Mouse (Mus musculus): Measurements from ENCODE around the gene Tnks2. TPM values are rescaled to one million over a fixed set of nuclear protein-coding genes. Genes with fewer than 3 reads are reported as not detected.
A peak's percentile ranks its signal among the peaks of the same experiment; 100 is the strongest.

Tnks2 gene
- polyA plus RNA-seq, 1 experiment from 2014 or later = 40.7 TPM

DNA sequence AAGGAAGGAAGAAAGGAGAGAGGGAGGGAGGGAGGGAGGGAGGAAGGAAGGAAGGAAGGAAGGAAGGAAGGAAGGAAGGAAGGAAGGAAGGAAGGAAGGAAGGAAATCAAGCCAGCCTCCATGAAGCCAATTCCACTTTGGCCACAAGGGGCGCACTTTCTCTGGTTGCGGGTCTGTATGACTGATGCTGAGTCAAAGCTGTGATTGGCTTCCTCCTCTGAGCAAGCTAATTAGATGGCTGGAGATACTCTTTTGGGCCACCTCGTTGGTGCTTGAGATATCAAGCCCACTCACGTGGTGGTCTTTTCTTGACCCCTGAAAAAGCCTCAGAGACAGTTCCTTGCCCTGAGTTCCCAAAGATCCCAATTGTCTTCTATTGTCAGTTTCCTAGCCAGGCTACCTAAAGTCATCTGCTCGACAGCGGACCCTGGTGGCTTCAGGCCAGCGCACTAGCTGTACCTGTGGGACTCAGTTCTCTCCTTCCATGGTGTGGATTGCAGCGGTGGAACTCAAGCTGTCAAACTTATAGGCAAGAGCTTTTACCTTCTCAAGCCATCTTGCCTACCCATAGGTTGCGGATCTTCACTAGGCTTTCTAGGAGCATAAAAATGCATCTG, 75.8 kb downstream of the Tnks2 start:
- Histone ChIP-seq H3K27ac (no peak overlapping the region), H3K4me3 (replicated peaks) (no peak overlapping the region), H3K4me1 (replicated peaks) (no peaks in the 10 kb centered on the region), H3K9ac (no peak overlapping the region), H3K36me3 (no peaks in the 10 kb centered on the region), H3K4me2 (replicated peaks) (no peak overlapping the region), H3K9me3 (no peaks in the 10 kb centered on the region), H3K27me3 (replicated peaks) (no peaks in the 10 kb centered on the region)
- peak; percentile 65; the same call in 1 of the 2 replicates for ATAC-seq
- WGBS = 24% methylated on average over 9 of the region's 9 CpGs

DNA sequence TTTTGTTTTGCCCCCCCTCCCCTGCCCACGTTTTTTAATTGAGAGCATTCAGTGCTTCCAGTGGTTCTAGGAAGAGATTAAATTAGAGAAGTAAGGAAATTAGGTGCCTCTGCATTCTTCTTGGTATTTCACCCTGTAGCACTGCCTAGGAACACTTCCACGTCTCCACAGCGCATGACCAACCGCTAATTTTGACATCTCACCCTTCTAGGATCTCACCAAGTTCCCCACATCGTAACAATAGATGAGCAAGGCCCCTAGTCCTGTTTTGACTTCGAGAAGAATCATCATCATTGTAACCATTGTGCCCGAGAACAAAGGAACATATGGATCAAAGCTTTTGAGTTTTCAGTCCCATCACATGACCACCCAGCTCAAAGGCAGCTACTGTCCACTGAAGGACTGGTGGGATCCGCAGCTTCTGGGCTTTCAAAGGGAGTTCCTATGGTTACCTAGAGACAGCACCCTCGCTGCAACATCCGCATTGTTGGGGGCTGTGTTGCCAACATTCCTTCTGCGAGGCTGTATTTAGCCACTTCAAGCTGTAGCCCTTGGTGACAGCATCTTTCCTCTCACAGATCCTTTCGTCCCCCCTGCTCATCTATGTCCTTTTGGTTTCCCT, 76.5 kb downstream of the Tnks2 start:
- Histone ChIP-seq H3K9ac (no peak overlapping the region), H3K4me3 (replicated peaks) (no peak overlapping the region), H3K36me3 (no peaks in the 10 kb centered on the region), H3K9me3 (no peaks in the 10 kb centered on the region), H3K4me1 (replicated peaks) (no peaks in the 10 kb centered on the region), H3K4me2 (replicated peaks) (no peak overlapping the region), H3K27ac (no peak overlapping the region), H3K27me3 (replicated peaks) (no peaks in the 10 kb centered on the region)
- ATAC-seq = no peak
- WGBS = 46% methylated on average over 12 of the region's 12 CpGs

- no peaks in the 10 kb centered on the region for H3K36me3 ChIP-seq
- WGBS = 70% methylated on average over 7 of the region's 7 CpGs
- ATAC-seq = no peak
- H3K4me1 ChIP-seq (replicated peaks) = no peaks in the 10 kb centered on the region
- no peak overlapping the region for H3K27ac ChIP-seq
- no peaks in the 10 kb centered on the region for H3K9me3 ChIP-seq
- H3K4me2 ChIP-seq (replicated peaks) = no peak overlapping the region
- H3K4me3 ChIP-seq (replicated peaks) = no peak overlapping the region
- H3K9ac ChIP-seq = no peak overlapping the region
- no peaks in the 10 kb centered on the region for H3K27me3 ChIP-seq (replicated peaks)
These were observed 79.0 kb downstream of the Tnks2 start for GRCm38 (mm10) chr19:36913064-36913463.

- H3K9me3 ChIP-seq = no peaks in the 10 kb centered on the region
- no peak for ATAC-seq
- no peaks in the 10 kb centered on the region for H3K36me3 ChIP-seq
- peaks cover 2% of the 10 kb centered on the region; the same call in 1 of the 2 replicates for H3K4me1 ChIP-seq (replicated peaks)
- H3K27me3 ChIP-seq (replicated peaks) = no peaks in the 10 kb centered on the region
- H3K4me3 ChIP-seq (replicated peaks) = no peak overlapping the region
- WGBS = 77% methylated on average over 4 of the region's 4 CpGs
- no peak overlapping the region for H3K27ac ChIP-seq
- no peak overlapping the region for H3K4me2 ChIP-seq (replicated peaks)
- H3K9ac ChIP-seq = no peak overlapping the region
These were observed 82.2 kb downstream of the Tnks2 start for GRCm38 (mm10) chr19:36916206-36916605.

DNA sequence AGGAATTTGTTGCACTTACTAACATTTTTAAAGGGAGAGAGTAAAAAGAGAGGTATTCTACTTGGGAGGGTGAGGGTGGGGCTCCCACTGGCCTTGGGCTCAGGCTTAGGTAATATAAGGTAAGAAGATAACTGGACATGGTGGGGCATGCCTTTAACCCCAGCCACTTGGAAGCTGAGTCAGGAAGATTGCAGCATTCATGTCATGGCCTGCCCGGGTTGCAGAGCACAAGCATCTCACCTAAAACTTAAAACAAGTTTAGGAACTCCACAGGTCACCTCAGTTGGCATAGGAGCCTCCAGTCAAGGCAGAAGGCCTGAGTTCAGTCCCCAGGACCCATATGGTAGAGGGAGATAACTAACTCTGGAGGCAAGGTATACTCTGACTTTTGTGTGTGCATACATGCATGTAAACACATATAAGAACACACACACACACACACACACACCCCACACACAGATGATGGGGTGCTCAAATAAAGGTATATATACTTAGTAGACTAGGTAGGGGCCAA, 82.9 kb downstream of the Tnks2 start:
- no peak for ATAC-seq
- H3K4me1 ChIP-seq (replicated peaks) = peaks cover 2% of the 10 kb centered on the region; the same call in 1 of the 2 replicates
- no peaks in the 10 kb centered on the region for H3K27me3 ChIP-seq (replicated peaks)
- WGBS = 79% methylated on average over 1 of the region's 1 CpGs
- H3K4me3 ChIP-seq (replicated peaks) = no peak overlapping the region
- no peaks in the 10 kb centered on the region for H3K36me3 ChIP-seq
- no peak overlapping the region for H3K27ac ChIP-seq
- H3K4me2 ChIP-seq (replicated peaks) = no peak overlapping the region
- no peak overlapping the region for H3K9ac ChIP-seq
- H3K9me3 ChIP-seq = no peaks in the 10 kb centered on the region

DNA sequence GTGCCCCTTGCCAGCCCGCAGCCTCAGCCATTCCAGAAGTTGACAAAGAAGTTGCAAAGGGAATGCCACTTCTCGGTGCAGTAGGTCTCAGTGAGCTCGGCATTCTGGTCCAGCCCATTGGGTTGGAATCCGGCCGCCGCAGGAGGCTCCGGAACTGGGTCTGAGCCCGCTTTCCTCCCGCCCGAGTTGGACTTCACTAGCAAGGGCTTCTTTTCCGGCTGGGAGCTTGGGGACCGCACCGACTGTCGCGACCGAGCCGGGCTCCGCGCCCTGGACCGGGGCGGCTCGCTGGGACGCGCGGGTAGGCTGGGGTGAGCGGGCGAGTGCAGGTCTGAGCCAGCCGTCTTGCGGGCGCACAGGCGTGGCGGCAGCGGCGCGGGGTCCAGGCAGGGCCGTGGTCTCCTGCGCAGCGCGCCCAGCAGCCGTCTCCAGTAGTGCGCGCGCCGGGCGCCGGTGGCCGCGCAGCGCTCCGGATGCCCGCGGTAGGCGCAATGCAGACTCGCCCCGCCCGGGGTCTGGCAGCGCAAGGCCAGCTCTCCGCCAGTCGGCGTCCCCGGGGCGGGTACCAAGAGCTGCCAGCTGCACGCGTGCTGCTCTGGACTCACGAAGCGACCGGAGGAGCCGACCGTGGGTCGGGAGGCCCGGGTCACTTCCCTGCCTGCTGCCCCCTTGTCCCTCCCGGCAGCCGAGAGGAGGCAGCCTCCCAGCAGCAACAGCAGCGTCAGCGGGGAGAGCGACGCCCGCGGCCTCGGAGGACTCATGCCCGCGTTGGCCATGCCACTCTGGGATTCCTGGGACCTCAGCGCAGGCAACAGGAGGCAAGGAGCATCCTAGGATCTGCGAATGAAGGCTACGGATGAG, 84.6 kb downstream of the Tnks2 start:
- Histone ChIP-seq H3K27me3 (replicated peaks) (no peaks in the 10 kb centered on the region), H3K9me3 (no peaks in the 10 kb centered on the region), H3K27ac (peak overlapping the region; percentile 91), H3K9ac (peak overlapping the region; percentile 69), H3K4me3 (replicated peaks) (peak overlapping the region; percentile 82), H3K36me3 (no peaks in the 10 kb centered on the region), H3K4me2 (replicated peaks) (peak overlapping the region; percentile 81), H3K4me1 (replicated peaks) (peaks cover 2% of the 10 kb centered on the region; the same call in 1 of the 2 replicates)
- WGBS = under 1% methylated on average over 85 of the region's 85 CpGs
- peak; percentile 94 for ATAC-seq

DNA sequence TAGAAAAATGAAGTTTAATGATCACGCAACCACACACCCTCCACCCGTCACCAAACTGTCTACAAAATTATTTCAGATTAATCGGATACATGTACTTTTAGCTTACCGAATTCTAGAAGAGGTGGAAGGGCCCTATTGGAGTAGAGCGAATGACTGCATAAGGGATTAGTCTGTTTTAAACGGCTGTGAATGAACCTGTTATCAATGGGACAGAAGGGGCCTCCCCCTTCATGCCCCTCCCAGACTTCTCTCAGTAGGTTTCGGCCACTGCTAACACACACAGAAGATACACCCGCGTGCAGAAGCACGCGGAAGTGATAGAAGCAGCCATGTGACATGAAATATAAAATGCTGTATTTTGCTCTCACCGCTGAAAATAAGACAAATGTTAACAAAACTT, 85.4 kb downstream of the Tnks2 start, which contains the start of gene Fgfbp3:
Gene Fgfbp3, minus strand, starts transcription at position 150 of the 400 bp plus-strand sequence.
- Histone ChIP-seq H3K4me1 (replicated peaks) (peaks cover 2% of the 10 kb centered on the region; the same call in 1 of the 2 replicates), H3K4me3 (replicated peaks) (peak within 1 kb of the TSS; percentile 82), H3K27me3 (replicated peaks) (no peaks in the 10 kb centered on the region), H3K9ac (peak within 1 kb of the TSS; percentile 69), H3K27ac (peak within 1 kb of the TSS; percentile 91), H3K4me2 (replicated peaks) (peak within 1 kb of the TSS; percentile 81), H3K9me3 (no peaks in the 10 kb centered on the region), H3K36me3 (no peaks in the 10 kb centered on the region)
- 8% methylated on average over 12 of the region's 12 CpGs for WGBS
- peak; percentile 58 for ATAC-seq

DNA sequence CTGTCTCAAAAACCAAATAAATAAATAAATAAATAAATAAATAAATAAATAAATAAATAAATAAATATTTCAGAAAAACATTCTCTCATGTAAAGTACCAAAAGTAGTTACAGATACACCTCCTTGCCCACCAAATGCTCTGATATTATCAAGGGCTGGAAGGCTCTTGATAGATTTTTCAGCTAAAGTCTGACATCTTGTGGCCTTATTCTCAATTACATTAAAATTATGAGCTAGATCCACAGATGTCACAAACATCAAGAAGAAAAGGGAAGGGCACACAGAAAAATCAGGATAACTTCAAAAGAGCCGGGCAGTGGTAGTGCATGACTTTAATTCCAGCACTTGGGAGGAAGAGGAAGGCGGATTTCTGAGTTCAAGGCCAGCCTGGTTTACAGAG, 88.0 kb downstream of the Tnks2 start:
- Histone ChIP-seq H3K4me2 (replicated peaks) (no peak overlapping the region), H3K36me3 (no peaks in the 10 kb centered on the region), H3K4me3 (replicated peaks) (no peak overlapping the region), H3K9ac (no peak overlapping the region), H3K27ac (no peak overlapping the region), H3K27me3 (replicated peaks) (no peaks in the 10 kb centered on the region), H3K4me1 (replicated peaks) (peaks cover 2% of the 10 kb centered on the region; the same call in 1 of the 2 replicates), H3K9me3 (no peaks in the 10 kb centered on the region)
- no peak for ATAC-seq
- WGBS = 34% methylated on average over 2 of the region's 2 CpGs

DNA sequence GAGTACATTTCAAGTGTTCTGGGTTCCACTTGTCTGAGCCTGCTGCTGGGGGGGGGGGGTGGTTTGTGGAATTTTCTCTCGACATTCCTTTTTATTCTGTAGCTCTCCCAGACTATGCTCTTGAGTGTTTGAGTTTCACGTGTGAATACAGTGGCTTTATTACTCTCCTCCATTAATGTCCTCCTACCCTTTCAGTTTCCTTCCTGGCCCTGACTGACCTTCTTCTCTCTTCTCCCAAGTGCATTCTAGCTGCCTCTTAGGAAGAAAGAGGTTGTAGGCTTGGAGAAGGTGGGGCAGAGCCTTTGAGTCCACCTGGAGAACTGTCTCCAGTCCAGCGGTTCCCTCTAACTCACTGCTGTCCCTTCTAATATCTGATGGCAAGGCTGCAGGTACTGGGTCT, 88.9 kb downstream of the Tnks2 start:
- WGBS = 60% methylated on average over 3 of the region's 3 CpGs
- Histone ChIP-seq H3K9ac (no peak overlapping the region), H3K4me2 (replicated peaks) (no peak overlapping the region), H3K27ac (no peak overlapping the region), H3K4me1 (replicated peaks) (peaks cover 4% of the 10 kb centered on the region; the same call in 1 of the 2 replicates), H3K36me3 (no peaks in the 10 kb centered on the region), H3K27me3 (replicated peaks) (no peaks in the 10 kb centered on the region), H3K9me3 (no peaks in the 10 kb centered on the region), H3K4me3 (replicated peaks) (no peak overlapping the region)
- no peak for ATAC-seq

GRCm38 (mm10) chr19:36925671-36926552, 91.9 kb downstream of the Tnks2 start, which contains the start of gene Btaf1:
Gene Btaf1, plus strand, starts transcription at chr19:36926079.
- under 1% methylated on average over 96 of the region's 98 CpGs for WGBS
- H3K9me3 ChIP-seq = no peaks in the 10 kb centered on the region

DNA sequence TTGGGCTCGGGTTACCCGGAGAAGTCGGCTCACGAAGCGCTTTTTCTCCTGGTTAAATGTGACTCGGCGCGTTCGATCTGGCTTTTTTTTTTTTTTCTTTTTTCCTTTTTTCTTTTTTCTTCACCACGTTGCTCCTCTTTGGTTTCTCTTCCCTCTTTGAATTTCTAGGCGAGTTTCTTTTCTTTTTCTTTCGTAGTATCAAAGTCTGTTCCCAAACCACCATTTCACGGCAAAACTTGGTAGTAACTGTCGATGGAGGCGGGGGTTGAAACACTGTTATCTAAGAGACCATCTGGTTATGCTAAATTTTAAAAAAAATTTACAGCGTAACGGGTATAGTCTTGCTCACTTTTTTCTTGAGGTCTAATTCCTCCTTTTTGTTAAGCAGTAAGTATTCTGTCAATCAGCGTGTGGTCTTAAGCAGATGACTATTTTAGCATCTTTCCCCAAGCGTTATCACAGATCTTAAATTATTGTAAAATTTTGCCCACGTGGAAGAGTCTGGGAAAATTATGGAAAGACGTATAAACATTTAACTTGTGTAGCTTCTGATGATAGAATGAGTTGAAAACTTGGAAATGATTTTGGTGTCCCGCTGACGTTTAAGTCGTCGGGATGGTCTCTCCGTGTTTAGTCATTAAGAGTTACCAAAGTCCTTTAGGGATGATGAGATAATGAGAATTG, 92.7 kb downstream of the Tnks2 start:
- no peaks in the 10 kb centered on the region for H3K9me3 ChIP-seq
- 1% methylated on average over 26 of the region's 26 CpGs for WGBS
- H3K27me3 ChIP-seq (replicated peaks) = no peaks in the 10 kb centered on the region
- H3K4me2 ChIP-seq (replicated peaks) = peak overlapping the region; percentile 73
- H3K27ac ChIP-seq = peak overlapping the region; percentile 93
- H3K36me3 ChIP-seq = no peaks in the 10 kb centered on the region
- ATAC-seq = no peak
- H3K4me1 ChIP-seq (replicated peaks) = 0 out of 2 replicates have a peak, but pooled peaks cover 2% of the 10 kb centered on the region
- H3K4me3 ChIP-seq (replicated peaks) = peak overlapping the region; percentile 93
- H3K9ac ChIP-seq = peak overlapping the region; percentile 93

More at GRCm38 (mm10) chr19:36925671-36926552, 91.9 kb downstream of the Tnks2 start, which contains the start of gene Btaf1:
- peak within 1 kb of the TSS; percentile 93 for H3K9ac ChIP-seq
- no peaks in the 10 kb centered on the region for H3K27me3 ChIP-seq (replicated peaks)
- H3K36me3 ChIP-seq = no peaks in the 10 kb centered on the region
- peak within 1 kb of the TSS; percentile 73 for H3K4me2 ChIP-seq (replicated peaks)
- peak within 1 kb of the TSS; percentile 93 for H3K27ac ChIP-seq
- ATAC-seq = peak; percentile 98
- peak within 1 kb of the TSS; percentile 93 for H3K4me3 ChIP-seq (replicated peaks)
- 0 out of 2 replicates have a peak, but pooled peaks cover 2% of the 10 kb centered on the region for H3K4me1 ChIP-seq (replicated peaks)

All from intestine, embryonic 15.5 days (tissue).